Mouse (Mus musculus): ENCODE data around the gene Rab15. TPM values are rescaled to one million over a fixed set of nuclear protein-coding genes. Genes with fewer than 3 reads are reported as not detected.

The Rab15 gene
- polyA plus RNA-seq (2012; rRNA removed; ENCODE audit: low replicate concordance), result 13.0 and 13.5 TPM in 2 replicates

GRCm38 (mm10) chr12:76822651-76823041, at the start of gene Rab15:
TSS of gene Rab15 (minus strand) at chr12:76822908.

GRCm38 (mm10) chr12:76795350-76795749, 27.4 kb downstream of the Rab15 start, which contains the start of gene Gpx2:
TSS of gene Gpx2 (minus strand) at chr12:76795554.

GRCm38 (mm10) chr12:76765354-76765851, 57.3 kb downstream of the Rab15 start, which contains the start of the genes Churc1 and Fntb:
TSS of gene Churc1 (plus strand) at chr12:76765538.
TSS of gene Fntb (plus strand) at chr12:76765589.

Other genes starting within 250 kb of the Rab15 start
- 0.31 and 0.98 TPM in 2 replicates for gene Sptb, start 112.4 kb downstream of the Rab15 start, polyA plus RNA-seq (2012; rRNA removed; ENCODE audit: low replicate concordance)
- gene Churc1, start 57.4 kb downstream of the Rab15 start, polyA plus RNA-seq (2012; rRNA removed; ENCODE audit: low replicate concordance), result 17.4 and 23.8 TPM in 2 replicates
- 16.6 and 19.4 TPM in 2 replicates for gene Fntb, start 57.3 kb downstream of the Rab15 start, polyA plus RNA-seq (2012; rRNA removed; ENCODE audit: low replicate concordance)
- 464 and 683 TPM in 2 replicates for gene Gpx2, start 27.4 kb downstream of the Rab15 start, polyA plus RNA-seq (2012; rRNA removed; ENCODE audit: low replicate concordance)
- 33.1 and 69.1 TPM in 2 replicates for gene Max, start 139.3 kb upstream of the Rab15 start, polyA plus RNA-seq (2012; rRNA removed; ENCODE audit: low replicate concordance)

All from duodenum, adult 2 months (tissue).